Mouse (Mus musculus) testis, adult 2 months (tissue): ENCODE data around the gene Ap3d1.
A peak's percentile ranks its signal among the peaks of the same experiment; 100 is the strongest.

ENCODE experiments used
- CTCF ChIP-seq: fragments of 200-500 bp; IDR thresholded peaks from 2 replicates; pipeline ENCODE4 v1.5.1; 2012; ENCODE audit warnings: low read depth, mild to moderate bottlenecking, inconsistent platforms, low read length, moderate library complexity; ENCODE audit not compliant: control insufficient read depth, insufficient read depth, insufficient replicate concordance
- POLR2A ChIP-seq: fragments of 200-500 bp; IDR thresholded peaks from 2 replicates; pipeline ENCODE4 v1.6.1; 2012; ENCODE audit warnings: low read depth, mild to moderate bottlenecking, inconsistent platforms, low read length, moderate library complexity; ENCODE audit not compliant: control insufficient read depth

DNA sequence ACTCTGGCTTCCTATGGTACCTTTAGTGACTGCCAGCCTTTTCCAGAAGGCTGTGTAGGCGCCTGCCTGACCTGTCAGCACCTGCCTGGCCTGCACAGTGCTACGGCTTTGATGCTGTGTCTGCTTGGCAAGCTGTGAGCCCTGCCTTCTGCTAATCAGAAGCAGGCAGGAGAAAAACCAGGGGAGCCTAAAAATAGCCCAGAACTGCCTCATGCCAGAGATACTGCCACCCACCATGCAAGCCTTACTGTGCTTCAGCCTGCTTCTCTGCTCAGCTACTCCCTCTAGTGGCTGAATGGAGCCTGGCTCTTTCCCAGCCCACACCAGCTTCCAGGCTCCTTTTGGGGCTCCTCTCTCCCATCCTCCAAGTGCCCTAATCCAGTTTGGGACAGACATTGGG lies 32.5 kb upstream of the Ap3d1 start:
- TF ChIP-seq CTCF (peak; percentile 69; the same call in 1 of the 2 replicates), POLR2A (no peak)
